Mouse (Mus musculus): ENCODE data around the gene Schip1. TPM values are rescaled to one million over a fixed set of nuclear protein-coding genes. Genes with fewer than 3 reads are reported as not detected.

Schip1 gene
- total RNA-seq, 2 experiments from 2014 or later: 0.17 TPM; not detected in 1

DNA sequence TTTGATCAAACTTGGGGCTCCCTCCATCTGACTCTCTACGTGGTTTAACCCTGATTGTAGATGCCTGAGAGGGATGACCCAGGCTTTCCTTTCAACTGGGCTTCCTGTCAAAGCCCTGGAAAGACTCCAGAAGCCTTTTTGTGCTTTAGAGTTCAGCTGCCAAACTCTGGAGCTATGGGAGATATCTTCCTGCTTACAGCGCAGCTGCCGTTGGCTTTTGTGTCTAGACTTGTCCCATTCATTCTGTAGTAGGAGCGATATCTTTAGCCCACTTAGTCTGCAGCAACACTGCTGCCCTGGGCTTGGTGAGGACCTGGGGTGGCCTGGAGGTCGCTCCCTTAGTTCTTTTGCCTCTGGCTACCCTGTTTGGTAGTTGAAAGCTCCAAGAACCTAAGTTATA is 56.7 kb downstream of the Schip1 start:
- ATAC-seq (replicated peaks; ENCODE audit: low FRiP score, poor library complexity, severe bottlenecking): no peak

DNA sequence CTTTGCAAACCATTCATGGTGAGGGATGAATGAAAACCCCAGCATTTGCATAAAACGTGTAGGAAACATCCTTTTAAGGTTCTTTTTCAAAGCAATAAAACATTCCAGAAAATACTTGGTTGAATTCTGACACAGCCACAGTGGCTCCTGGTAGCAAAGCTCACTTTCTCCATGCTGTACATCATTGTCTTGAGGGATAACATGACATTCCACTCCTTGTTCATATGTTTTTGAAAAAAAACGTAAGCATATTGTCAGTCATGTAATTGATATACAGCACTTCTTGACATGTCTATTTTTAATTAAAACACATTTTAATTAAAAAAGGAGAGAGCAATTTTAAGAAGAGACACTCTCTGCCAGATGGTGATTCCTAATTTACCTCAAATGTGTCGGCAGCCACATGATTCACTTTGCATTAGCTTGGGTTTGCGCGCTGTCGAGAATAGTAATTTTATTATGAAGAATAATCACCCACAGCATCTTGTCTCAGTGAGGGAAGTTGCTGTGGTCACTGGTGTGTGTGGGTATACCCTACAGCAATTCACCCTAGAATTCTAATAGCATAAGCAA is 61.8 kb downstream of the Schip1 start:
- ATAC-seq (replicated peaks; ENCODE audit: low FRiP score, poor library complexity, severe bottlenecking): no peak

DNA sequence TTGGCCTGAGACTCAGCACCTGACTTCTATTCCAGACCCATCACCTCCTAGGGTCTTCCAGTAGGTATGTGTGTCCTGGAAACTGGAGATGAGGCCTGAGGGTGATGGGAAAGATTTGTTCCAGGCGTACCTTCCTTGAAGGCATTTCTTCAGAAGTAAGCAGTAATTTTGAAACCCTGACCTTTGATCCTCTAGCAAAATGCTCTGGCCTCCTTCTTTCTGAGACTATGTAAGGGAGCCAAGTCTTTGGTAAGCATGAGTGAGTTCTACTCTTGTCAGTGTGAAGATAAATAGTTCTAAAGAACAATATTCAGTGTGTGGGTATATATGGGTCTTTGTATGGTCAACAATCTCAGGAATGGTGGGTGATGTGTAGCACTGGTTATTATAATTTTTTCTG is 65.8 kb downstream of the Schip1 start:
- no peak for ATAC-seq (replicated peaks; ENCODE audit: low FRiP score, poor library complexity, severe bottlenecking)

DNA sequence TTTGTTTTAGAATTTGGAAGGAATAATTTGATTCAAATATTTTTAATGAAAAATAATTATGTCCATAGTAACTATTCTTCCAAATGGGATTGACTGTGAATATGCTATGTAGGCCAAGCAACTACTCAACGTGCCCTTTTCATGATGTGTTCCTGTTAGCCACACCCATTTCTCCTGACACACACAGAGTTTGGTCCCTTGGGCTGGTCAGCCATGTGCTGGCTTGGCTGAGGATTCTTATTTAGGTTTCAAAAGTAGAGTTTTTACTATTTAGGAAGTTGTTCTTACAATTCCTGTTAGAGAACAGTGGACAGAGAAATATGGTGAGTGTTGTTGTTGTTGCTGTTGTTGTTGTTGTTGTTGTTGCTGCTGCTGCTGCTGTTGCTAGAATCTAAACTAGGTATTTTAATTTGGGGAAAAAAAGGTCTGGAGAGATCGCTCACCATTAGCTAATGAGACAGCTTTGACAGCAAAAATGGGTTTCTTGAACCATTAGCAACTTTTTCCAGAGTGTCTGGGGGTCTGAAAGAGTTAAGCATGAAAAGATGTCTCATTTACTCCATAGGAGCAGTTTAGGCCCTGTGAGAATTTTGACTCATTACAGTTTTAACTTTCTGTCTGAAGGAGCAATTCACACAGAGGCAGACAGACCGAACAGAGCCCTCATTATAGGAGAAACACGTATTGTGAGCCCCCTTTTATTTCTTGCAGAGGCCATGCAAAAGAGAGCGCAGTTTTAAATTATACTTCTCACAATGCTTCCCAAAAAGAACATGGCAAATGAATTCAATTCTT is 74.4 kb downstream of the Schip1 start:
- ATAC-seq (replicated peaks; ENCODE audit: low FRiP score, poor library complexity, severe bottlenecking): no peak

DNA sequence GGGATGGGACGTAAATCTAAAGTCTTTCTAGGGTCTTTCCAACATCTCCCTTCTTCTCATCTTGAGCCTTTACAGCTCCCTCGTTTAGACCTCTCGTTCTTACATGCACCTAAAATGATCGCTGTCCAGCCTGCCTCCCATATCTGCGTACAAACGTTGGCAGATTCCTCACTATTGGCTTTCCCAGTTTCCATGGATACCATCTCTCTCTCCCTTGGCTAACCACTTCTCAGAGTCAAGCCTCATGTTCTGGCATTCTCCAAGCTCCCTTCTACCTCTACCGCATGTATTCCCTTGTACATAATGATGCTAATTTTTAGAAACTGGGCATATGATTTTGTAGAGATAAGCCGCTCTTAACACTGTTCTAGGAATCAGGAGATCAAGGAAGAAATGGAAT is 86.1 kb downstream of the Schip1 start:
- no peak for ATAC-seq (replicated peaks; ENCODE audit: low FRiP score, poor library complexity, severe bottlenecking)

DNA sequence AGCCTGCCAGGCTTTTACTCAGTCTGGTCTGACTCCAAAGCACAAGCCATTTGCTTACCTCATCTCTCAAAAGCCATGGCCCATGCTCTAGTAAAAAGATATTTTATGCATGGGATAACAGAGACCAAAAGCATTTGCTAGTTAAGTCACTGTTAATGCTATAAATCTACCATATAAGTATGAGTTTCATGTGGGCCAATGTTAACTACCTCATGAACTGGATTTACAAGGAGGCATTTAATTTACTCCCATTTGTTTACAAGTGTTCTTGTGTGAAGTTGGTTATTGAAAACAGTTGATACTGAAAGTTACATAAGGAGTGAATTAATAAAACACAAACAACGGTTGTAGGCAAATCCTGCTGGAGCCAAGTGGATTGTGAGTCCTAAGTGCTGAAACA is 95.6 kb downstream of the Schip1 start:
- ATAC-seq (replicated peaks; ENCODE audit: low FRiP score, poor library complexity, severe bottlenecking): no peak

DNA sequence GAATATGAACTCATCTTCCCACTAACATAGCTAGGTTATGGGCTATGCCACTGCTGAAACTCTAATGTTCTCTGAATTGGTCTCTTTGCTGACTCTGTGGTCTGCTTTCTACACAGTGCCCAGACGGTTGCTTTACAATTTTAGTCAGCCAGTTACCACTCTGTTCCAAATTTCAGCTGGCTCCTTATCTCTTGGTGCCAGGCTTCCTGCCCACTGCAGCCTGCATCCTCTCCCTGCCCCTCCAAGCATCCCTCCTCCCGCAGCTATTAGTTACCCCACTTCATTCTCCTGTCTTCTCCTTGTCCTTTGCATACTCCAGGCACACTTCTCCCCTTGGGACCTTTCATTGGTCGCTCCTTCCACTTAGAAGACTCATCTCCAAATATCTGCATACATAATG is 96.2 kb downstream of the Schip1 start:
- no peak for ATAC-seq (replicated peaks; ENCODE audit: low FRiP score, poor library complexity, severe bottlenecking)

DNA sequence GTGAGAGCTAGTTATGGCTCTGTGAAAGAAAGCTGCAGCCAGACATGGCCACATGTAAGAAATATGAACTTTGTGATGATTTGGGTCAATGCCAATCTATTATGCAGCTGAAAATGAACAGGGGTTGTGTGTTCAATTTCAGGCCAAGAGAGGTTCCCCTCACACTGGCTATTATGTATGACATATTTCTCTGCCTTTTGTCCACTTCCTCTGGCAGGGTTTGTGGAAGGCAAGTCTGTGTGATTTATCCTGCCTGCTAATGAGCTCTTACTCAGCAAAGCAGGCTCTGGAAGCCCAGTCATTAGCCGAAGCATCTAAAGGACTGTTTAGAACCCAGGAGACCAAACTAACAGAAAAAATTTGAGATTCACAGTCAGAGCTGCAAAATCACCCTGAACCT is 113.6 kb downstream of the Schip1 start:
- no peak for ATAC-seq (replicated peaks; ENCODE audit: low FRiP score, poor library complexity, severe bottlenecking)

DNA sequence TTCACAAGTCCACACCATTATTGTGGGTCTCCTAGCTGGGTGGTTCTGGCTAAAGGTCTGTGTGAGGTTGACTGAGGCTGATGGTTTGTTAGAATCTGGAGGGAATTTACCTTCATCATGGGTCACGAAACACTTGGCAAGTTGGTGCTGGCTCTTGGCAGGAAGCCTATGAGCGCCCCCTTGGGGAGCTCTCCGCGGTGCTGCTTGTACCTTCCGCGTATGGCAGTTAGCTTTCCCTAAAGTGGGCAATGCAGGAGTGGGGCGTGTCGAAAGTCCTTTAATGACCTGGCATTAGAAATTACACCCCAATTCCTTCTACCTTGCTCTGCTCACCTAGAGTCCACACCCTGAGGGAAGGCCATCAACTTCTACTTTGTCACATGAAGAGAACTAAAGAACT is 122.9 kb downstream of the Schip1 start:
- no peak for ATAC-seq (replicated peaks; ENCODE audit: low FRiP score, poor library complexity, severe bottlenecking)

DNA sequence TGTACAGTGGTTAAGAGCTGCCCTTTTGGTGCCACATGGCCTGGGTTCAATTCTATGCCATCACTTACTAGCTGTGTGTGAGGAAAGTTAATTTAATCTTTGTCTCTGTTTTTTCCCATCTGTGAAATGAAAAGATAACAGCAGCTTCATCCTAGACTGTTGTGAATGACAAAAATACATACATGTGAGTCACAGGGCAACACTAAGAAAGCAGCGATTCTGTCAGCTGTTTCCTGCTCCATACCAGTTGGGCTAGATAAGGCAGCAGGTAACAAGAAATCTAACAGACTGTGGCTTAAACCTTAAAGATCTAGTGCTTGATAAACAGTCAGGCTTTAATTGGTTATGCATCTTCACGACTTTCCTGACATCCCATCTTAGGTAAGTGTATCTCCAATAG is 124.5 kb downstream of the Schip1 start:
- ATAC-seq (replicated peaks; ENCODE audit: low FRiP score, poor library complexity, severe bottlenecking): no peak

DNA sequence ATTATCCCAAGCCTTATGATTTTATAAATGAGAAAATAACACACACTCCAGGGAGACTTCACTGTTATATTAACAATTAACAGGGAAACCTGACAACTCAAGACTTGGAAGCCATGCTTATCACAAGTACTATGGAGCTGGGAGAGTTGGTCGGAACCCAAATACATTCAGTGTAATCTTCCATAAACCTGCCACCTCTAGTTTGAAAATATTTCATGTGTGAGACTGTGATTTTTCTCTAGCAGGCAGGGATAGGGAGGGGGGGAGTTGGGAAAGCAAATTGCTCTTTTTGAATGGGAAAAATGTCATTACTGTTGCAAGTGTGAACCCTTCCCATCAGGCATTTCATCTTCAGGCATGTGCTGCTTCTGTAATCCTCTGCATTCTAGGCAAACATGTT is 132.3 kb downstream of the Schip1 start:
- no peak for ATAC-seq (replicated peaks; ENCODE audit: low FRiP score, poor library complexity, severe bottlenecking)

DNA sequence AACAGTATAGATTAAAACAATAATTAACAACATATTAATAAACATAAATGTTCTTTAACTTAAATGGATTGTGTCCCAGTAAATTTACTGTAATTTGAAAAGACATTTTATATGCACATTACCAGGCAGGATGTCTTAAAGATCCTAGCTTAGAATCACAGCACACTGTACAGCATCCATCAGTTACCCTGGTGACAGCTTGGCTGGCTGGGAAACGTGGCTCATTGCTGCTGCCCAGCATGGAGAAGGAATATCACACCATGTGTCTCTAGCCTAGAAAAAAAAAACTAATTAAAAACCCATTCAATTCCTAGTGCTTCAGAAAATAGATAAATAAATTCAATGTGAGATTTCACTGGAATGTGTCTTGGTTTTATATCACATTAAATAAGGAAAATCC is 136.6 kb downstream of the Schip1 start:
- no peak for ATAC-seq (replicated peaks; ENCODE audit: low FRiP score, poor library complexity, severe bottlenecking)

DNA sequence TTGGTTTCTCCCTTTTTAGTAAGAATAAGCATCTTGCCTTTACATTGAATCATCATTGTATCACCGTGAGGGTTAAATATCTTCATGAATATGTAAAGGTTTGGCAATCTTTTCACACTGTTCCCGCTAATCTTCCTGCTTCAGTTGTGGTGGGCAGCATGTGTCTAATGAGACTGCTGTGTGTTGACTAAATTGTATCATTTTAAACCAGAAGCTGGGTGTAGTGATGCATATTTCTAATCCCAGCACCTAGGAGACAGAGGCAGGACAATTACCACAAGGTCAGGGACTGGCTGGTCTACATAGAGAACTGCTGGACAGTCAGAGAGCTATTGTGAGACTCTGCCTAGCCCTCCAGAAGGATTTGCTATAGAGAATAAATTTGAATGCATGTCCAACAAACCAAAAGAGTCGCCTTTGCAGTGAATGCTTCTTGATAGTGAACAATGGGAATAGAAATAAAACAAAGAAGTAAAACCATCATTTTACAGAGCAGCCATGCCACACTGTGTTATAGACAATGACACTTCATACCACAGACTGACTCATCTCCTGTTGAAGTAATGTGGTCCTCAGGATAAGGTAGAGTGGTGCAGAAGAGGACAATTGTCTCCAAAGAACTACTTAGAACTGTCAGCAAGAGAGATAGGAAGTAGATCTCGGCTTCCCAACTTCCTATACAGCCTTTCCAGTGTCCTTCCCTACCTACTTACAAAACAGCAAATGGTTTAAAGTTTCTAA is 137.7 kb downstream of the Schip1 start:
- no peak for ATAC-seq (replicated peaks; ENCODE audit: low FRiP score, poor library complexity, severe bottlenecking)

DNA sequence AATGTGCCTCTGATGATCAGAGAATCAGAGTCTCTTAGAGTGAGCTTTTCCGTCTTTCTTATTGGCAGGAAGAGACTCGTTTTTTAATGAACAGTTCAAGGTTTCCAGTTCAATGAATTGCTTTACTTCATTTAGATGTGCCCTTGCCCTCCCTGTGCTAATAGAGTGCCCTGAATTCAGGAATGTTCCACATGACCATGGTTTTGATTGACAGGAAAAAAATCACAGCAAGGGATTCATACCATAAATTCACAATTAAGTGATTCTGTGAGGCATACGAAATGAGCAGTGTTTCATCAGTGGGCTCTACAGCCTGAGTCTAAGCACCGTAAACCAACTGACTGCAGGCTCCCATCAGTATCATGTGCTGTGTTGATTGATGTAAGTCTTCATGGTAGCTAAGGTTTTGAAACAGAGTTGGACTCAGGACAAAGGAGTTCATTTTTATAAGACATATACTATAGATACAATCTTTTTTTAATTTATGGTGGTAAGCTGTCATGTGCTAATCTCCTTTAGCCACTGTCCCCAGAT is 139.4 kb downstream of the Schip1 start:
- no peak for ATAC-seq (replicated peaks; ENCODE audit: low FRiP score, poor library complexity, severe bottlenecking)

DNA sequence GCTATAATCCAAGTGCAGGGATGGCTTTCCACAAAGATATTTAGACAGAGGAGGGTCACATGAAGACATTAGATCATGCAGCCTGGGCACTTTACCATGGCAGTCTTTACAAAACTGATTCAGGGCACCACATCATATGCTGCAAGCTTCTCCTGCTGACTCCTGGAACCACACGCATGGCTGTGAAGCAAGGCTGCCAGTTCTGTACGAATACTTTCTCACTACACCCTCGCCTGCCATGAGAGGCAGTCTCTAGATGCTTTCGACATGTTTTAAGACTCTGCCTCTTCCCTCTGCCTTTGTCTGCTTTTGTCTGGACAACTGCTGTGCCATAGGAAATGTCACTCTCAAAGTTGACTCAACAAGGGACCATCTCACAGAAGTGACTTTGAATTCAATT is 145.8 kb downstream of the Schip1 start:
- no peak for ATAC-seq (replicated peaks; ENCODE audit: low FRiP score, poor library complexity, severe bottlenecking)

DNA sequence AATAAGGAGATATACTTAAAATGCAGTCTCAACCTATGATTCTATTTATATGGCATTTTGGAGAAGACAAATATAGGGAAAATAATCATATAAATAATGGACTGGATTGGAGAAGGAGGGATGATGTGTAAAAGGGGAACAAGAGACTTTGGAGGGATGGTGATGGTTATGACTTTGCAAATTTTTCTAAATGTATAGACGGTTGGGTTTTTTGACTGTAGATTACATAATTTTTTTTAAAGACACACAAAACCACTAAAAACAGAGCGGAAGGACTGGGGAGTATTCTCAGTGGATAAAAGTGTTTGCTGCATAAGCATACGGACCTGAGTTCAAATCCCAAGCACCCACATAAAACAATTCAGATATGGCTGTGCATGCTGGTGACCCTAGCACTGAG is 156.8 kb downstream of the Schip1 start:
- no peak for ATAC-seq (replicated peaks; ENCODE audit: low FRiP score, poor library complexity, severe bottlenecking)

DNA sequence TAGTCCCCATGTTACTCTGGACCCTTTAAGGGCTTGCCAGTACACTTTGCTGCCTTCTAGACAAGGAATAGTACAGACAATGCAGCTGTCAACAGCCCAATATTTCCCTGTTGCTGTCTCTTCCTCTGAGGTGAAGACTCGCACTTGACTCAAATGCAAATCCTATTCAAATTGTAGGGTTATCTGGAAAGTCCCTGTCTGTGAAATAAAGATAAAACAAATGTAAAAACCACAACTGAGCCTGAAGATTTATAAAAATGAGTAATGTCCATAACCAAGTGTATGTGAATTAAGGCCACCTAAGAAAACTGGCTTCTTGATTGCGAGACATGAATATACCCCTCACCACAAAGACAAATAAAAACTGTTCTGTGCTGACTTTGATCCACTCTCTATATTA is 175.3 kb downstream of the Schip1 start:
- ATAC-seq (replicated peaks; ENCODE audit: low FRiP score, poor library complexity, severe bottlenecking): no peak

DNA sequence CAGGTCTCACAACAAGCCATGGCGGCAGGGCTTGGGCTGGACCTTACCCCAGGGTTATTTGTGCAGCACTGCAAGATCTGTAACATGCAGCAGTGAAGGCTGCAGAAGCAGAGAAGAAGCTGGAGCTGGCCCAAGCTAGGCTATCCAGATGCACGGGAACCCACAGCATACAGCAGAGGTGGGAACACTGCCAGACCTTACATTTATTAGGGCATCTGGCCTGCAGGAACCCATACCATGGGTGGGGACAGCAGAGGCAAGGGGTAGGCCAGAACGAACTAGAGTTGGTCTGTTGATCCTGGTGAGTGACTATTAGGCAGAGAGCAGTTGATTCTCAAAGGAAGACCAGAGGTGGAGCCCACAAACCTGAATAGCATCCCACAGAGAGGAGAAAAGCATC is 178.6 kb downstream of the Schip1 start:
- no peak for ATAC-seq (replicated peaks; ENCODE audit: low FRiP score, poor library complexity, severe bottlenecking)

DNA sequence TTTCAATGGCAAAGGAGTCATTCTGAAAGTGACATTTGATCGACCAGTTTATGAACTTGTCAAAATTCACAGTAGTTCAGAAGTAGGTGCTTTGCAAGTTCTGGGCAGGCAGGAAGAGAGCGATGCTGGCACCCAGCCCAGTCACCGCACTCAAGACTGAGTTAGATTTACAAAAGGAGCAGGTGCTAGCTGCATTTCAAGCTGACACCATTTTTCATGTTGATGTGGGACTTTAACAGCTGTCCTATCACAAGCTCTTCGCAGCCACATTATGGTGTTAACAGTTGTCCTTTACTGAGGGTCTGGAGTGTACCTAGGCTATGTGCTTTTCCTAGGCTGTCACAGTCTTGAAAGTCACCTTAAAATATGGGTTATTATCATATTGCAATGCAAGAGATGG is 181.6 kb downstream of the Schip1 start:
- no peak for ATAC-seq (replicated peaks; ENCODE audit: low FRiP score, poor library complexity, severe bottlenecking)

DNA sequence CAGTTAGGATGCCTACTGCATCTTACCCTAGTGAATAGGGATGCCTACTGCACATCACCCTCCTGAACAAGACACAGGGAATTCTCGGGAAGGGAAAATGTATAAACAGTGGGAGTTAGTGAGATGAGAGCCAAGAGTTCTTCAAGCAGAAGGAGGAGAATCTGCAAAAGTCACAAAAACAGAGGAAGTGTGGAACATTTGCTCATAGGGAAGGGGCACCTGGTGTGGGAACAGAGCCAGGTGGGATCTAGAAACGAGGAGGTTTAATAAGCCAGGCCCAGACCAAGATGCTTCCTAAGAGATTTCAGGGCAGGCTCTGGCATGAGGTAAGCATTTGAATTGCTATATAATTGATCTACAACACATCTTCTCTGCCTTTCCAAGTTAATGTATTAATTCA is 186.0 kb downstream of the Schip1 start:
- ATAC-seq (replicated peaks; ENCODE audit: low FRiP score, poor library complexity, severe bottlenecking): no peak

DNA sequence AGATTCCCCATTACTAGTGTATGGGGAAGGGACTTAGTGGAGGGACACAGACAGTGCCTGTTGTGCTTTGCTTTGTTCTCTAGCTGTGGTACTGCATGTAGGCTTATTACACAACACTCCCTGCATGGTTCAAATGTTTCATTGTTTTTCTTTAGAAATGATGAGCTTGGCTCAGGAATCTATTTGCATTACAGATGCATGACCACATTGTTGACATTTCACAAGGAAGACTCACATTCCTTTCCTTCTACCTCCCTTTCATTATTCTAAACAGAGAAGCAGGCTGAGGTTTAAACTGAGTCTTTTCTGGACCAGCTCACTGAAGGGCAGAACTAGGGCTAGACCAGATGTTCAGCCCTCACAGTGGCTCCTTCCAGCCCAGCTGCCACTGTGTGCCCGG is 187.7 kb downstream of the Schip1 start:
- no peak for ATAC-seq (replicated peaks; ENCODE audit: low FRiP score, poor library complexity, severe bottlenecking)

Measured in erythroblast, adult 5-6 weeks (primary cell).